ENCODE assay signal across 31 mouse cellular contexts in genomic region chr2:27156596-27156995, GRCm38 (mm10). TPM values are rescaled to one million over a fixed set of nuclear protein-coding genes. Genes with fewer than 3 reads are reported as not detected.
"Had no signal": no experiment of that assay in that cellular context is flagged by ENCODE, and none has a peak within 500 bp of the region (broad histone marks: within the 10 kb centered on the region; RNA-seq: fewer than 3 reads in every experiment).

No protein-coding gene starts in this region.

- H3K36me3 ChIP-seq: heart, embryonic 10.5 days; heart, embryonic 12.5 days; hindbrain, embryonic 10.5 days; hindbrain, embryonic 12.5 days; intestine, embryonic 15.5 days; limb, embryonic 13.5 days; limb, embryonic 15.5 days; liver, embryonic 12.5 days had no signal

- H3K4me1 ChIP-seq: heart, embryonic 12.5 days; intestine, embryonic 15.5 days; limb, embryonic 13.5 days; limb, embryonic 15.5 days; liver, embryonic 12.5 days had no signal

- H3K4me3 ChIP-seq: gastrocnemius, adult 2 months; heart, embryonic 10.5 days; heart, embryonic 12.5 days; hindbrain, embryonic 10.5 days; hindbrain, embryonic 12.5 days; intestine, embryonic 15.5 days; limb, embryonic 13.5 days; limb, embryonic 15.5 days; liver, embryonic 12.5 days had no signal

- H3K27me3 ChIP-seq: hindbrain, embryonic 12.5 days; intestine, embryonic 15.5 days; limb, embryonic 13.5 days; limb, embryonic 15.5 days; liver, embryonic 12.5 days had no signal

- H3K9ac ChIP-seq: heart, embryonic 12.5 days; hindbrain, embryonic 12.5 days; hindbrain, embryonic 14.5 days; intestine, embryonic 15.5 days; limb, embryonic 13.5 days; limb, embryonic 15.5 days; liver, embryonic 12.5 days; liver, embryonic 14.5 days had no signal

- H3K4me2 ChIP-seq: heart, embryonic 12.5 days; hindbrain, embryonic 12.5 days; hindbrain, embryonic 14.5 days; intestine, embryonic 15.5 days; limb, embryonic 13.5 days; limb, embryonic 15.5 days; liver, embryonic 12.5 days had no signal

- ATAC-seq: hindbrain, embryonic 16.5 days; inflammation-experienced regulatory T-cells, adult 6 months; intestine, embryonic 15.5 days; intestine, postnatal 0 days; liver, embryonic 12.5 days had no signal

- DNase-seq: gastrocnemius, adult 2 months; gastrocnemius, postnatal 10 days; gastrocnemius, postnatal 25 days; heart, adult 18-20 months; heart, postnatal 10 days; heart, postnatal 4 days; kidney, adult 18-20 months; kidney, adult 8-10 months; kidney, postnatal 14 days; kidney, postnatal 36 days; layer of hippocampus, adult 9-11 months; layer of hippocampus, postnatal 36 days; left cerebral cortex, postnatal 4 days had no signal

- H3K27ac ChIP-seq: gastrocnemius, adult 2 months; heart, embryonic 10.5 days; hindbrain, embryonic 10.5 days; hindbrain, embryonic 12.5 days; hindbrain, embryonic 14.5 days; intestine, embryonic 15.5 days; kidney, postnatal 0 days; limb, embryonic 13.5 days; limb, embryonic 15.5 days; liver, embryonic 12.5 days; liver, embryonic 14.5 days had no signal

- H3K9me3 ChIP-seq: heart, embryonic 10.5 days; heart, embryonic 12.5 days; hindbrain, embryonic 10.5 days; hindbrain, embryonic 12.5 days; intestine, embryonic 15.5 days; limb, embryonic 13.5 days; limb, embryonic 15.5 days; liver, embryonic 12.5 days had no signal

RNA-seq across cellular contexts. Expression of gene Dbh, which starts 8.4 kb away (rescaled TPM):
- total RNA-seq: gastrocnemius, adult 2 months; gastrocnemius, postnatal 25 days; granulocyte monocyte progenitor cell, adult 5-6 weeks had no signal
- polyA plus RNA-seq: kidney, embryonic 14.5 days; liver, adult 2 months; liver, embryonic 14.5 days had no signal

RNA-seq across cellular contexts. Expression of gene Fam163b, which starts 14.3 kb away (rescaled TPM):
- total RNA-seq: gastrocnemius, adult 2 months; gastrocnemius, postnatal 25 days; granulocyte monocyte progenitor cell, adult 5-6 weeks; liver, adult 2 months had no signal
- polyA plus RNA-seq: inflammation-experienced regulatory T-cells, adult 6 months; kidney, embryonic 14.5 days; kidney, postnatal 0 days; liver, adult 2 months; liver, embryonic 16.5 days had no signal
